Mouse (Mus musculus) CD4-positive, CD25-positive, alpha-beta regulatory T cell (primary cell): ENCODE results near the gene Slc43a3. TPM values are rescaled to one million over a fixed set of nuclear protein-coding genes. Genes with fewer than 3 reads are reported as not detected.

ENCODE experiments used
- polyA plus RNA-seq: library from polyadenylated mRNA; unstranded; fragments of 100-300 nt; shearing (Covaris generic); gene quantifications from one replicate; pipeline ENCODE4 v1.2.1, GENCODE M21; 2017

Slc43a3 gene
- polyA plus RNA-seq: 6.5 TPM

GRCm38 (mm10) chr2:84936474-84937429 is at the start of gene Slc43a3:
Gene Slc43a3 (plus strand): TSS chr2:84936579.

GRCm38 (mm10) chr2:84980188-84980587 is 43.8 kb downstream of the Slc43a3 start, which contains the start of gene Prg2:
Gene Prg2 (plus strand): TSS chr2:84980461.

GRCm38 (mm10) chr2:84987930-84988329 is 51.6 kb downstream of the Slc43a3 start, which contains the start of gene Prg3:
Gene Prg3 (plus strand): TSS chr2:84988215.

Other genes starting within 250 kb of the Slc43a3 start
- 50.4 TPM for gene Zdhhc5, start 221.4 kb upstream of the Slc43a3 start, polyA plus RNA-seq
- gene Clp1, start 209.2 kb upstream of the Slc43a3 start, polyA plus RNA-seq: 58.8 TPM
- 0.55 TPM for gene Ypel4, start 202.5 kb upstream of the Slc43a3 start, polyA plus RNA-seq
- gene Gm19426, start 192.9 kb upstream of the Slc43a3 start, polyA plus RNA-seq: not detected
- not detected for gene Serping1, start 161.1 kb upstream of the Slc43a3 start, polyA plus RNA-seq
- gene Ube2l6, start 137.8 kb upstream of the Slc43a3 start, polyA plus RNA-seq: 32.8 TPM
- not detected for gene Smtnl1, start 113.9 kb upstream of the Slc43a3 start, polyA plus RNA-seq
- 31.1 TPM for gene Timm10, start 109.6 kb upstream of the Slc43a3 start, polyA plus RNA-seq
- gene Slc43a1, start 97.7 kb upstream of the Slc43a3 start, polyA plus RNA-seq: 7.9 TPM
- gene Rtn4rl2, start 49.9 kb upstream of the Slc43a3 start, polyA plus RNA-seq: not detected
- gene Prg2, start 43.9 kb downstream of the Slc43a3 start, polyA plus RNA-seq: not detected
- 0.26 TPM for gene Prg3, start 51.6 kb downstream of the Slc43a3 start, polyA plus RNA-seq
- gene Ssrp1, start 100.7 kb downstream of the Slc43a3 start, polyA plus RNA-seq: 203 TPM
- 0.55 TPM for gene P2rx3, start 100.9 kb downstream of the Slc43a3 start, polyA plus RNA-seq
- 17.8 TPM for gene Tnks1bp1, start 111.4 kb downstream of the Slc43a3 start, polyA plus RNA-seq
- not detected for gene Aplnr, start 199.6 kb downstream of the Slc43a3 start, polyA plus RNA-seq